Mouse (Mus musculus) colon, adult 2 months (tissue): ENCODE measurements around the gene Gm3409. TPM values are rescaled to one million over a fixed set of nuclear protein-coding genes. Genes with fewer than 3 reads are reported as not detected.

Experiments
- polyA plus RNA-seq: library from polyadenylated mRNA; depleted of rRNA; stranded (reverse); fragments of >200 nt; gene quantifications from 2 replicates; pipeline ENCODE4 v1.2.3, GENCODE M21; 2012; rRNA removed

Gm3409 gene
- not detected in 2 replicates for polyA plus RNA-seq

DNA sequence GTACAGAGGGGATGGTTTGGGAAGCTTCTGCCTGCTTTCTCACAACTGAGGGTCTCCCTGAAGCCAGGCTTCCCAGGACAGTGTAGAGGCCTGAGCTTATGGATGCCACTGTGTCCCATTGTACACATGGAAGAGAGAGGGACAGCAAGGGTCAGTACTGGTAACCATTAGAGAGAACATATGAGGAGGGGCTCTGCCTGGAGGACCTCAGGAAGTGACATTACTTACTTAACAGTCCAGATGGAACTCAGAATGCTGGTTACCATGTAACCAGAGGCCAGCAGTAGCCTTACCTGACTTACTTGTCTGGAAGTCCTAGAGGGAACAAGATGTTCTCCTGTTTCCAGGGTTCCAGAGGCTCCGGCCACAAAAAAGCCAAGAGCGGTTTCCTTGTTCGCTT lies at the start of gene Gm3409:
Gene Gm3409 (plus strand): TSS at position 301 of the 400 bp plus-strand sequence.

DNA sequence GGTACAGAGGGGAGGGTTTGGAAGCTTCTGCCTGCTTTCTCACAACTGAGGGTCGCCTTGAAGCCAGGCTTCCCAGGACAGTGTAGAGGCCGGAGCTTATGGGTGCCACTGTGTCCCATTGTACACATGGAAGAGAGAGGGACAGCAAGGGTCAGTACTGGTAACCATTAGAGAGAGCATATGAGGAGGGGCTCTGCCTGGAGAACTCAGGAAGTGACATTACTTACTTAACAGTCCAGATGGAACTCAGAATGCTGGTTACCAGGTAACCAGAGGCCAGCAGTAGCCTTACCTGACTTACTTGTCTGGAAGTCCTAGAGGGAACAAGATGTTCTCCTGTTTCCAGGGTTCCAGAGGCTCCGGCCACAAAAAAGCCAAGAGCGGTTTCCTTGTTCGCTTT lies 46.4 kb upstream of the Gm3409 start, which contains the start of gene Gm6370:
Gene Gm6370 (plus strand): TSS at position 301 of the 400 bp plus-strand sequence.

DNA sequence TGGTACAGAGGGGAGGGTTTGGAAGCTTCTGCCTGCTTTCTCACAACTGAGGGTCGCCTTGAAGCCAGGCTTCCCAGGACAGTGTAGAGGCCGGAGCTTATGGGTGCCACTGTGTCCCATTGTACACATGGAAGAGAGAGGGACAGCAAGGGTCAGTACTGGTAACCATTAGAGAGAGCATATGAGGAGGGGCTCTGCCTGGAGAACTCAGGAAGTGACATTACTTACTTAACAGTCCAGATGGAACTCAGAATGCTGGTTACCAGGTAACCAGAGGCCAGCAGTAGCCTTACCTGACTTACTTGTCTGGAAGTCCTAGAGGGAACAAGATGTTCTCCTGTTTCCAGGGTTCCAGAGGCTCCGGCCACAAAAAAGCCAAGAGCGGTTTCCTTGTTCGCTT lies 35.3 kb upstream of the Gm3409 start, which contains the start of gene 4930449I24Rik:
Gene 4930449I24Rik (plus strand): TSS at position 301 of the 400 bp plus-strand sequence.

DNA sequence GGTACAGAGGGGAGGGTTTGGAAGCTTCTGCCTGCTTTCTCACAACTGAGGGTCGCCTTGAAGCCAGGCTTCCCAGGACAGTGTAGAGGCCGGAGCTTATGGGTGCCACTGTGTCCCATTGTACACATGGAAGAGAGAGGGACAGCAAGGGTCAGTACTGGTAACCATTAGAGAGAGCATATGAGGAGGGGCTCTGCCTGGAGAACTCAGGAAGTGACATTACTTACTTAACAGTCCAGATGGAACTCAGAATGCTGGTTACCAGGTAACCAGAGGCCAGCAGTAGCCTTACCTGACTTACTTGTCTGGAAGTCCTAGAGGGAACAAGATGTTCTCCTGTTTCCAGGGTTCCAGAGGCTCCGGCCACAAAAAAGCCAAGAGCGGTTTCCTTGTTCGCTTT lies 23.6 kb upstream of the Gm3409 start, which contains the start of gene Gm3402:
Gene Gm3402 (plus strand): TSS at position 301 of the 400 bp plus-strand sequence.

GRCm38 (mm10) chr5:146525501-146525900 lies 11.9 kb upstream of the Gm3409 start, which contains the start of gene Gm3404:
TSS of gene Gm3404 (plus strand) at chr5:146525801.

GRCm38 (mm10) chr5:146555836-146556235 lies 18.4 kb downstream of the Gm3409 start, which contains the start of gene Gm3415:
TSS of gene Gm3415 (plus strand) at chr5:146556136.

DNA sequence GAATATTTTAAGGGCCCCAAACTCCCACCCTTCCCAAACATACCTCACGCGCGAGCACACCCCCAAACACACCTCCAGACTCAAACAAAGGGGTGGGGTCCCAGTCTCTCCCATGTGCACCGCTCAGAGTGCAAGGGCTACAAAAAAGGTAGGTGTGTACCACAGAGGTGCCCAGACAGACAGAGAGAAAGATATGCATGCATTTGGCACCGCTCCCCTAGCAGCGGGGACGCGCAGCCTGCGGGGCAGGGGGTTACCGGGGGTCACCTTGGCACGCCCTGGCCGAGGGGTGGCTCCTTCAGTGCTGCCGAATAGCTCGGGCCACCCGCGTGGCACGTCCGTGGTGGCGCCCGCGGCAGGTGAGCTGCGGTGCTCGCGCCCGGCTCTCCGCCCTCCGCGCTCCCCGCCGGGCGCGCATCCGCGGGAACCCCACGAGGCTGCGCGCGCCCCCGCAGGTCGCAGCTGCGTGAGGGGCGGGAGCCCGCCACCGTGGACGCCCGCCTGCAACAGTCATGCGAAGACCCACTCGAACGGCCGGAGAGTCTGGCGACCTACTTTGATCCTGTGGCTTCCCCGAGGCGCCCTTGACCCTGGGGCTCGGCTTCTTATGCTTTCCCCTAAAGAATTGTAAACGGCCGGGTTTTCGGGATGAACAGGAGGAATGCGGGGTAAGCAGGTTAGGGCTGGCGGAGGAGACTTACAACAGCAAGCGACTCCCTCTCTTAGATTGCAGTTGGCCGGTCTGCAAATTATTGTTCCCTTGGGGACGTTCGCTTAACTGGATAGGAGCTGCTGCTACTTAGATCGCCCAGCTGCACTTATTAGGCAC lies 47.2 kb downstream of the Gm3409 start, which contains the start of gene Gpr12:
Gene Gpr12 (minus strand): TSS at position 762 of the 829 bp plus-strand sequence.

Other genes starting within 250 kb of the Gm3409 start
- 2.6 and 2.8 TPM in 2 replicates for gene Wasf3, start 152.7 kb upstream of the Gm3409 start, polyA plus RNA-seq
- not detected in 2 replicates for gene Gm6408, start 55.7 kb upstream of the Gm3409 start, polyA plus RNA-seq
- not detected in 2 replicates for gene Gm6370, start 46.3 kb upstream of the Gm3409 start, polyA plus RNA-seq
- not detected in 2 replicates for gene 4930449I24Rik, start 35.2 kb upstream of the Gm3409 start, polyA plus RNA-seq
- not detected in 2 replicates for gene Gm3402, start 23.5 kb upstream of the Gm3409 start, polyA plus RNA-seq
- gene Gm3404, start 11.8 kb upstream of the Gm3409 start, polyA plus RNA-seq = not detected in 2 replicates
- not detected in 2 replicates for gene Gm3415, start 18.5 kb downstream of the Gm3409 start, polyA plus RNA-seq
- 0.07 TPM in 1 of 2 replicates, not detected in the other for gene Gpr12, start 47.6 kb downstream of the Gm3409 start, polyA plus RNA-seq